Mouse (Mus musculus) T-helper 17 cell (primary cell): ENCODE measurements around the gene Taok2.

Source experiments
- in situ Hi-C, 2 experiments: fragments of 300-600 bp; cut with MboI, MseI; formaldehyde crosslinking; loops; 1 replicate in 1 of 2; 2 replicates in 1 of 2; pipeline ENCODE4 v1.15.1; 2025; ENCODE audit warnings: high pct_unique_total_duplicates in 2 of 2

The Taok2 gene

GRCm38 (mm10) chr7:126877239-126877638 lies 7.3 kb downstream of the Taok2 start:
- in situ Hi-C loops = no loop called here

- in situ Hi-C loops = no loop called here
Observed at GRCm38 (mm10) chr7:126870520-126870891, 14.0 kb downstream of the Taok2 start.

DNA sequence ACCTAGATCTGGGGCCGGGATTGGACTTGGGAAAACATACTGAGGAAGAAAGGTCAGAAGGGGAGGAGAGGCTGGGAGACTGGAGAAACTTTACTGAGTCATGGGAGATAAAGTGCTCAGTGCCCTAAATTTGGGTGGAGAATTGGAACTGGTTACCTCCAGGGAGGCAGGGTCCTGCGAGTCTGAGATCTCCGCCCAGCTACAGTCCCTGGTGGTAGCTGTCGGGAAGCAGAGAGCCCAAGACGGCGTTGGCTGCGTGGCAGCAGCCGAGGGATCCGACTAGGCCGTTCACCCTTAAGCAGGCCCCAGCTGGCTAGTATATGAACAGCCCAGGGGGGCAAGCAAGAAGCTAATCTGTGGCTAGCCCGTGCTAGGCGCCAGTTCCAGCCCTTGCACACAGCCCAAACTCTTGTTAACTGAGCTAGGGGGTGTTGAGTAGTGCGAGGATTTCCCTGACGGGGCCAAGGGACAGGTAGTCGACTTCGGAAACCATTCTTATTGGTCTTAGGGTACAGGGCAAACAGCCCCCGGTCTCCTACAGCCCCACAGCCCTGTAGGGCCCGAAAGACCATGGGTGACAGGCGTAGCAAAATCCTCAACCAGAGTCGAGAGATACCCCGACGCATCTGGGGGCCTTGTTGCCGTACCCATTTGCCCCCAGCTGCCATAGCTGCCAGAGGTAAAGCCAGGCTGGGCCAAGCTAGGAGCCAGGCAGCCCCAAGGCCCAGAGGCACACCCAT lies 14.6 kb downstream of the Taok2 start:
- in situ Hi-C loops = no loop called here

- in situ Hi-C loops = no loop called here
Observed at GRCm38 (mm10) chr7:126868003-126868402, 16.5 kb downstream of the Taok2 start.

- in situ Hi-C loops = no loop called here
Observed at GRCm38 (mm10) chr7:126867534-126867933, 17.0 kb downstream of the Taok2 start.

DNA sequence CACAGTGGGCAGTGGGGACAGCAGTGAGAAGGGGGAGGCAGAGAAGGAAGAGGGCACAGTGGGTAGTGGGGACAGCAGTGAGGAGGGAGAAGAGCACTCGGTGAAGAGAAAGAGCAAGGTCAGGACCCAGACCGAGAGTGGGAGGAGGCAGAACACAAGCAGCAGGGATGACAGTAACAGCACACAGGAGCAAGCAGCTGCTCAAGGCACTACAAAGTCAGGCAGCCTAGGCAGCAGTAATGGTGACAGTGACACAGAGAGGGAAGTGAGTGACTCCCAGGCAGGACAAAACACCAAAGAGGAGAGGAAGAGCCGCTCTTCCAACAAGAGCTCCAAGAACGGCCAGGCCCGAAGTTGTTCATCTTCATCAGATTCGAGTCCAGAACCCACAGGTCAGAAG lies 20.7 kb downstream of the Taok2 start:
- in situ Hi-C loops = no loop called here

GRCm38 (mm10) chr7:126862147-126862784 lies 22.2 kb downstream of the Taok2 start, which contains the start of gene Ino80e:
TSS of gene Ino80e (minus strand) at chr7:126862377.
- in situ Hi-C loops = no loop called here

DNA sequence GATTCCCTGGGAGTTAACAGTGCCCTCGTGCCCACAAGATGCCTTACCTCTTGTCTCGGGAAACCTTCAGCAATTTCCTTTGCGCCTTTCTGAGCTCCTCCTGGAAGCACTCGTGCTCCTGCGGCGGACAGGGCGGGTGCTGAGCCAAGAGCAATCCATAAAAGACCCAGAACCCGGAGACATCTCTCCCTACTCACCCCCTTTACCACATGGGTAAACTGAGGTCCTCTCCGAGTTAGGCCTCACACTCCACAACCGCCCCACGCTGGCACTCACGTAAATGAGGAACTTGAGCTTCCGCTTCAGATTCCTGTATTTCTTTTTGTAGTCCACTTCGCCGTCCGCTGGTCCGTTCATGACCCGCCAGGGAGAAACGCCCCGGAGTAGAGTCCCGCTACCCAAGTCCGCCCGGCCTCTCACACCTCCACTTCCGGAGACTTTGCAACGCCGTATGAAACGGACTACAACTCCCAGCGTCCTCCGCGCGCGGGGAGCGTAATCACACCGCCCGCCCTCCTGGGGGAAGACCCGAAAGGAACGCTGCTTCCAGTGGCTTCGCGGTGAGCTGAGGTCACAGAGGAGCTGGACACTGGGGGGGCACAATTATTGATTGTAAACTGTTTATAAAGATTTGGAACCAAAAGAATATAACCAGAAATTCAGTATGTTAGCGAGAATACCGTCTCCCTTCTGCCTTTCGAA lies 22.9 kb downstream of the Taok2 start, which contains the start of gene Hirip3:
Gene Hirip3 (plus strand): TSS at position 544 of the 702 bp plus-strand sequence.
- in situ Hi-C loops = no loop called here

- in situ Hi-C loops = no loop called here
Observed at GRCm38 (mm10) chr7:126860987-126861386, 23.5 kb downstream of the Taok2 start.

DNA sequence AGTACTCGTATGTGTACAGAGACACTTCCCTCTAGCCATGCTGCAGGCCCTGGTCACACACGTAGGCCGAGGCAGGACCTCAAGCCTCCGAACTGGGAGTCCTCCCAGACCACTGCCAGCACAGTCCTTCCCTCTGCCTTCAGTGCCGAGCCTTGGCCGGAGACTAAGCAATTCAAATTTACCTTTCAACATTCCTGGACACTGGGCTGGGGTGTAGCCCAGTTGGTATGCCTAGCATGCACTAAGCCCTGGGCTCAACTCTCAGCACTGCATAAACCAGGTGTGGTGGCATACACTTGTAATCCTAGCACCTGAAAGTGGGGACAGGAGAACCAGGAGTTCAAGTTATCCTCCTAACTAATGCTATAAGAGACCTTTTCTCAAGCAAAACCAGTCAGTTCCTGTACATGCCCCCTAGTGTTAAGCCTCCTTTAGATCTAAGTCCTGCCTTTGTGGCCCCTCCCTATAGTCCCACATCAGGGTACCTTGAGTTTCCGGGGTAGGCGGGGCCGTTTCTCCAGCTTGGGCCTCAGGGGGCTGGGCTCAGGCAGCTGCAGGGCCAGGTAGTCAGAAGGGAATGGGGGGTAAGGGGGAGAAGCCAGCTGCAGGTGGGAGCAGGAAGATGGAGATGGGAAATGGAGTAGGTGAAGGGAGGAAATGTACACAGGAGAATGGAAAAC lies 27.6 kb downstream of the Taok2 start:
- in situ Hi-C loops = no loop called here

- in situ Hi-C loops = no loop called here
Observed at GRCm38 (mm10) chr7:126855641-126856040, 28.9 kb downstream of the Taok2 start.

GRCm38 (mm10) chr7:126853454-126853853 lies 31.0 kb downstream of the Taok2 start:
- in situ Hi-C loops = no loop called here

DNA sequence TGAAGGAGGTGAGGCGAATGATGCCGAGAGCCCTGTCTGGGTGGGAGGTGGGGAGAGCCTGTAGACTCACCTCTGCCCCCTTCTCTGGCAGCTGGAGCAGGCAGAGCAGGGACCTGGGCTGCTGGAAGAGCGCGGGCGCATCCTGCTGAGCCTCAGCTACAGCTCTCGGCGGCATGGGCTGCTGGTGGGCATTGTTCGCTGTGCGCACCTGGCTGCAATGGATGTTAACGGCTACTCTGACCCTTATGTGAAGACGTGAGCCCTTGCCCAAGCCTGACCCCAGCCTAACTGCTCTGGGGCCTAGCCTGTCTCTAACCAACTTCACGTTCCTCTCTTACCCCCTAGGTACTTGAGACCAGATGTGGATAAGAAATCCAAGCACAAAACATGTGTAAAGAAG lies 33.3 kb downstream of the Taok2 start:
- in situ Hi-C loops = no loop called here

DNA sequence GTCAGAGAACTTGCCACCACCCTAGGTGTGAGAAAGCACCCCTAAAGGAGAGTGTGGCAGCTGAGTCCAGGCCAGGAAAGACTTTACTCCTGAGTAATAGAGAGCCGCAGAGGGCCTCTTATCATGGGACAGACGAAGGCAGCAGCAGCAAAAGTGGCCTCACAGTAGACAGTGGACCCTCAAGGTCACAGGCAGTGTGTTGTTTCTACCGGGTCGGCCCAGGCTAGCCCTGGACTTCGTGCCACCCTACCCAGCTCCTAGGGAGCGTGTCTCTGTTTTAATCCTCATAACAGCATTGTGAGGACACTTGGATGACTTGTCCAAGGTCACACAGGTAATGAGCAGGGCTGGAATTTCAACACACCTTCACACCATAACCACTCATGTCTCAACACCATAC lies 34.3 kb downstream of the Taok2 start:
- in situ Hi-C loops = no loop called here

DNA sequence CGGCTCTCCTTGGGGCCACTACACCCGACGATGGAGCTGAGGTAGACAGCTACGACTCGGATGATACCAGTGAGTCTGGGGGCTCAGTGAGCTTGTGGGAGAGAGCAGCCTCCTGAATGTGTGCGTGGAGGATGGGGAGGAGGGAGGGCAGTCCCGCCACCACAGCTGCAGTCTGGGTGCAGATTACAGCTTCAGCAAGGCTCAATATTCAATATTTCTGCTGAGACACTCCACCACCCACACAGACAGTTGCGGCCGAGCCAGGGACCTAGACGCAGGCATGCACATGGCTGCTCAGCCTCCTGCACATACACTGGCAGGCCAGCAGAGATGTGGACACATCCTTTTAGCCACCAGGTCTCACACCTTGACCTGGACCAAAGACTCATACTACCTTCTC lies 35.7 kb downstream of the Taok2 start:
- in situ Hi-C loops = no loop called here

DNA sequence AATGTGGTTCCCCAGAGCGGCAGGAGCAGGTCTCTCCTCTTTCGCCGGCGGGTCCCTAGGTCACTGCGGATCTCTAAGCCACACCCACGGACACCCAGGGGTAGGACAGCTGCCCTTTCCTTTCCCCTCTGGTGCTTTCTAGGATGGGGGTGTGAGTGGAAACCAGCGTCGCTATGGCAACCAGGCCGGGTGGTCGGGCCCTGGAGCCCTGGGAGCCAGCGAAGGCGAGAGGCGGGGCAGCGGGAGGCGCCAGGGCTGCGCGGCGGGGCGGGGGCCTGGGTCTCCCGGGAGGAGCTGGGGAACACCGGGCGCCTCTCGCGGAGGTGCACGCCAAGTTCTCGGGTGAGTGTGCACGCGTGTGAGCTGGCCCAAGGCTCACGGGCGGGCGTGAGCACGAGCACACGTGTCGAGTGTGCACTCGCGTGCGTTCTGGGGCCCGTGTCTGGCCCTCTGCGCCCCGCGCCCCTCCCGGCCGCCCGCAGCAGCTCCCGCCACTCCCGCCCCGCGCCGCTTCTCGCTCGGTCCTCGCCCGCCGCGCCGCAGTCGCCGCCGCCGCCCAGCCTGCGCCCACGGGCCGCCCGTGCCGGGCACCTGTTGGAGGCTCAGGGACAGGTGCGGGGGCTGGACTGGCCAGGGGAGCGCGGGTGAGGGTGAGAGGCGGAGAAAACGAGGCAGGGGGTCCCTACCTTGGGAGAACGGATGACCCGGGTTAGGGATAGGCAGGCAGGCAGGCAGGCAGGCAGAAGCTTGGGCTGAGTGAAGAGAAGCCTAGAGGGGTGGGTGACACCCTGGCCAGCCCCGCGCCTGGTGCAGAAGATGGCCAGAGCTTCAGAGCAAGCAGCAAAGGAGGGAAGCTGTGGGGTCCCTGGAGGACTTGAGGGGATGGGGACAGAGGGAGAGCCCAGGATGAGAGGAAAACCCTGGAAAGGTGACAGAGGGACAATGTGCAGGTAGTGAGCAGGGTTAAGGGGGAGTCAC lies 36.8 kb downstream of the Taok2 start:
- in situ Hi-C loops = no loop called here

- in situ Hi-C loops = no loop called here
Observed at GRCm38 (mm10) chr7:126847116-126847420, 37.4 kb downstream of the Taok2 start, which contains the start of gene Doc2a. TSS of gene Doc2a (plus strand) at chr7:126847416.

DNA sequence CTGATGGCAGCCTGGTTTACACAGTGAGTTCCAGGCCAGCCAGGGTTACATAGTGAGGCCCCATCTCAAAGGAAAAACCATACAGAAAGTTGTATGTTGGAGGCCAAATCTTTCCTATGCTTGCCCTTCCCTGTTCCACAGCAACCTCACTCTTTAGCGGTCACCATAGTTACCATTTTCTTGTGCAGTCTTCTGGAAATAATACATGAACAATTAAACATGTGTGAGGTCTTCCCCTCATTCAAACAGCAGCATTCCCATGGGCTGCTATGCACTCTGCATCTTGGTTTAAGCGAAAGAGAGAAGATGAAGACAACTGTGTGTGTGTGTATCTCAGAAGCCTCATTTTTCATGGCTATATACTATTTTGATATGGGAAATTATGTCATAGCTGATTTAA lies 39.0 kb downstream of the Taok2 start:
- in situ Hi-C loops = no loop called here

DNA sequence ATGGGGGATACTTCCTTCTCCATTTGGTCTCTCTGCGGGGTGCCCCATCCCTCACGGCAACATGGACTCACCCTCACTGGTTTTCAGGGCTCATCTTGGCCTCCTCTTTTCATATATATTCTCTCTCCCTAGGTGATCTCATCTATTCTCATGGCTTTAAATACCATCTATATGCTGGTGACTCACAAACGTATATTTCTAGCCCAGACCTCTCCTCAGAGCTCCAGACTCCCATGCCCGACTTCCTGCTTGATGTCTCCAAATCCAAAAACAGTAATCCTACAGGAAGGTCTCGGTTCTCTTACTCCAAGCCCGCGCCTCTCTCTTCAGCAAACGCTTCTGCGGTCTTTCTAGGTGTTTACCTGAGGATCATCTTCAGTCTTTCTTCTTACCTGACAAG lies 41.2 kb downstream of the Taok2 start:
- in situ Hi-C loops = no loop called here

- in situ Hi-C loops = loop anchor here in 1 of 2 experiments (5.0 kb wide), 1 partner anchor 119 kb away; the partner anchor contains the start of gene Sez6l2
Observed at GRCm38 (mm10) chr7:126833294-126833693, 51.2 kb downstream of the Taok2 start.
